Mouse (Mus musculus) frontal cortex, adult 2 months (tissue): Measurements from ENCODE around the gene Hs6st2. TPM values are rescaled to one million over a fixed set of nuclear protein-coding genes. Genes with fewer than 3 reads are reported as not detected.

ENCODE experiments used
- DNase-seq, 2 experiments: peaks; one replicate each; pipeline ENCODE4 v3.0.0; 2022; ENCODE audit warnings: low spot score in 1 of 2; ENCODE audit errors: extremely low spot score in 1 of 2
- polyA plus RNA-seq: library from polyadenylated mRNA; depleted of rRNA; stranded (reverse); fragments of >200 nt; gene quantifications from 2 replicates; pipeline ENCODE4 v1.2.3, GENCODE M21; 2012; rRNA removed

The Hs6st2 gene
- polyA plus RNA-seq, 1 experiment: 21.3 TPM

GRCm38 (mm10) chrX:51374670-51375069 is 307.0 kb downstream of the Hs6st2 start:
- DNase-seq: peak; percentile 20 to 87

GRCm38 (mm10) chrX:51372477-51373239 is 309.0 kb downstream of the Hs6st2 start:
- peak in 1 of 2 experiments; percentile 19 for DNase-seq

GRCm38 (mm10) chrX:51349682-51350081 is 332.0 kb downstream of the Hs6st2 start:
- no peak for DNase-seq

DNA sequence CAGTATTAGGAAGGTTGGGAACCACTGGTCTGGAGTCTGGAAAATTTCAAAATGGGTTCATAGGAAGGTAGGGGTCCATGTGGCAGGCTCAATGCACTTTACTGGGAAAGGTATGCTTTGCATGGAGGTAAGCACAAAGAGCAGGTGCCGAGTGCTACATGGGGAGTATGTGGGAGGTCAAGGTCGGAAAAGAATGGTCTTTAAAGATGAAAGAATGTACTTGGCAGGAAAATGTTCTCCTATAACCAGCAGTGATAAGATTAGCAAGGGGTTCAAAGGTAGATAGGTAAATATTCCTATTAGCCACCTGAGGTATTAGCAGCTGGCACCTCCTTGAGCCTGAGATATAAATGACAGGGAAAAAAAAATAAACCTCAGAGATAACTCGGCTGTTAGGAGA is 338.1 kb downstream of the Hs6st2 start:
- DNase-seq: no peak

Other genes with a start within 250 kb of the Hs6st2 start
- gene Usp26, start 119.4 kb upstream of the Hs6st2 start, polyA plus RNA-seq: not detected in 2 replicates